Mouse (Mus musculus): ENCODE measurements around the gene Mob1b. TPM values are rescaled to one million over a fixed set of nuclear protein-coding genes. Genes with fewer than 3 reads are reported as not detected.

The Mob1b gene
- polyA plus RNA-seq, 1 experiment from 2014 or later: 16.0 TPM

DNA sequence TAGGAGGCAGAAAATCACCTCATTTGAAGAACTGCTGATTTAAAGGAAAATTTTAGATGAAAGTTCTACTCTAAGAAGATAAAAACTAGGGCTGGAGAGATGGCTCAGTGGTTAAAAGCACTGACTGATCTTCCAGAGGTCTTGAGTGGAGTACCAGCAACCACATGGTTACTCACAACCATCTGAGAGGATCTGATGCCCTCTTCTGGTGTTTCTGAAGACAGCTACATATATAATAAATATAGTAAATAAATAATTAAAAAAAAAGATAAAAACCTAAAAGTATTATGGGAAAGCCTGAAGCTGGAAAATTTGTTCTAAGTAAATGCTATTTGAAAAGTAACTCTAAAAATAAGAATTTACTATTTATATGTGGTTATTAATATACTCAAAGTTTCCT lies 27.6 kb upstream of the Mob1b start:
- no peak for ATAC-seq (replicated peaks; ENCODE audit: low FRiP score)

DNA sequence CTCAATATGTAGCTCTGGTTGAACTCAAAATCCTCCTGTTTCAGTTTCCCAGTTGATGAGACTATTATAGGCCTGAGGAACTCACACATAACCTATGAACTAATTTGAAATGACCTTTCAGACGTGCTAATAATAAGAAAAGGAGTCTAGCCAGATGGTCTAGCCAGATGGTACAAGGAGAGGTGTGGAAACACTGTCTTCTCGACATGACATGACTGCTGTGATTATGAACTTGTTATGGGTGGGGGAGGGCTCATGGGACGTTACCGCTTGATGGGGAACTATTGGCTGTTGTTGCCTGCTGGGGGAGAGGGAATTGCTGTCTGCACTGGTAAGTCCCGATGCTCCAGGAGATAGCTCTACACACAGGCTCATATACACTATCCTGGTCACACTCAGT lies 23.4 kb upstream of the Mob1b start:
- H3K4me1 ChIP-seq (replicated peaks; ENCODE audit: control insufficient read depth, insufficient read depth, low read length): no peaks in the 10 kb centered on the region; the same call in 1 of the 2 replicates
- no peak overlapping the region for H3K9ac ChIP-seq (ENCODE audit: low read depth, low read length)
- H3K4me3 ChIP-seq (ENCODE audit: low read depth, low read length): no peak overlapping the region
- DNase-seq (ENCODE audit: low spot score): no peak
- H3K4me2 ChIP-seq: no peak overlapping the region
- H3K27me3 ChIP-seq (replicated peaks; ENCODE audit: control insufficient read depth, insufficient read depth, low read length): no peaks in the 10 kb centered on the region
- 84% methylated on average over 5 of the region's 5 CpGs for WGBS
- H3K9me3 ChIP-seq (ENCODE audit: control insufficient read depth, low read length): no peaks in the 10 kb centered on the region
- H3K36me3 ChIP-seq (ENCODE audit: control insufficient read depth, insufficient read depth, low read length): no peaks in the 10 kb centered on the region
- H3K27ac ChIP-seq (ENCODE audit: low read depth, low read length): no peak overlapping the region
- ATAC-seq (replicated peaks; ENCODE audit: low FRiP score): no peak

More for the DNA sequence above, 27.6 kb upstream of the Mob1b start:
- H3K36me3 ChIP-seq (ENCODE audit: control insufficient read depth, insufficient read depth, low read length): no peaks in the 10 kb centered on the region
- no peak for DNase-seq (ENCODE audit: low spot score)
- H3K4me3 ChIP-seq (ENCODE audit: low read depth, low read length): no peak overlapping the region
- H3K9ac ChIP-seq (ENCODE audit: low read depth, low read length): no peak overlapping the region
- H3K4me1 ChIP-seq (replicated peaks; ENCODE audit: control insufficient read depth, insufficient read depth, low read length): no peaks in the 10 kb centered on the region
- H3K27ac ChIP-seq (ENCODE audit: low read depth, low read length): no peak overlapping the region
- no peak overlapping the region for H3K4me2 ChIP-seq
- no peaks in the 10 kb centered on the region for H3K27me3 ChIP-seq (replicated peaks; ENCODE audit: control insufficient read depth, insufficient read depth, low read length)
- no peaks in the 10 kb centered on the region for H3K9me3 ChIP-seq (ENCODE audit: control insufficient read depth, low read length)

DNA sequence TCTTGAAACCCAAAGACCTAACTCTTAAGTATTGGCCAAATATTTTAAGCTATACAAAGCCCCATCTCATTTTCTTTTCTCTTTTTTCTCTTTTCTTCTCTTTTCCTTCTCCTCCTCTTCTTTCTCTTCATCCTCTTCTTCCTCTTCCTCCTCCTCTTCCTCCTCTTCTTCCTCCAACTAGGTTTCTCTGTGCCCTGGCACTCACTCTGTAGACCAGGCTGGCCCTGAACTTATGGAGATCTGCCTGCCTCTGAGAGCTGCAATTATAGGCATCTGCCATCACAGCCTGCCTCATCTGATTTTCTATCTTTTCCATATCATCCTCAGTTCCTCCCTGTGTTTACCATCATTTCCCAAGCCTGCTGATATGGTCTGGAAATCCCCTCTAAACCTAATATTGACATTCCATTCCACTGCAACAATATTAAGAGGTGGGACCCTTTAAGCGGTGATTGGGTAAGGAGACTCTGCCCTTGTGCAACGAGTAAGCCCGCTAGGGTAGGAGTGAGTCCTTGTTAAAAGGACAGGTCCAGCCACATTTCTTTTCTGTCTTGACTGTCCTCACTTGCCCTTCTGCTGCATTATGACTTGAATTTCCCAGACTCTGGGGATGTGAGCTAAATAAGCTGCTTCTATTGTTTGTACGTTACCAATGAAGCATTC lies 21.3 kb upstream of the Mob1b start:
- H3K9me3 ChIP-seq (ENCODE audit: control insufficient read depth, low read length): no peaks in the 10 kb centered on the region
- no peaks in the 10 kb centered on the region; the same call in 1 of the 2 replicates for H3K4me1 ChIP-seq (replicated peaks; ENCODE audit: control insufficient read depth, insufficient read depth, low read length)
- H3K27ac ChIP-seq (ENCODE audit: low read depth, low read length): no peak overlapping the region
- DNase-seq (ENCODE audit: low spot score) (no peak), ATAC-seq (replicated peaks; ENCODE audit: low FRiP score) (no peak)
- H3K27me3 ChIP-seq (replicated peaks; ENCODE audit: control insufficient read depth, insufficient read depth, low read length): no peaks in the 10 kb centered on the region
- no peak overlapping the region for H3K4me2 ChIP-seq
- 71% methylated on average over 4 of the region's 4 CpGs for WGBS
- H3K4me3 ChIP-seq (ENCODE audit: low read depth, low read length): no peak overlapping the region
- no peaks in the 10 kb centered on the region for H3K36me3 ChIP-seq (ENCODE audit: control insufficient read depth, insufficient read depth, low read length)
- no peak overlapping the region for H3K9ac ChIP-seq (ENCODE audit: low read depth, low read length)

DNA sequence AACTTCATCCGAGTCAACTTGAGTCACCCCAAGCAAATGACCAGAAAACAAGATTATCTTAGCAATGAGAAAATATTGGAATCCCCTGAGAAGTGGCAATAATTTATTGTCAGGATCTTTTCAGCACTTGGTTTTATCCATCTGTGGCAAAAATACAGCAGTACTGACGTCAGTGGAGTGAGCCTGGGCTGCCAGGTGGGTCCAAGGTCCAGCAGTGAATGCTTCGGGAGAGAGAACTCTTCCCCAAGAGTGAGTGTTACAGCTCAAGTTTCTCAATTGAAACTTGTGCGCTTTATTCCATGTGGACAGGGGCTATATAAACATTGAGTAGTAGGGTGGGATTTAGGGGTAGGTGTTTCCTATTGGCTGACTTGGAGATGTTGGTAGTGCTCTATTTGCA lies 18.6 kb upstream of the Mob1b start:
- Histone ChIP-seq H3K4me1 (replicated peaks; ENCODE audit: control insufficient read depth, insufficient read depth, low read length) (no peaks in the 10 kb centered on the region; the same call in 1 of the 2 replicates), H3K27me3 (replicated peaks; ENCODE audit: control insufficient read depth, insufficient read depth, low read length) (no peaks in the 10 kb centered on the region), H3K9me3 (ENCODE audit: control insufficient read depth, low read length) (no peaks in the 10 kb centered on the region), H3K27ac (ENCODE audit: low read depth, low read length) (no peak overlapping the region), H3K4me2 (no peak overlapping the region), H3K36me3 (ENCODE audit: control insufficient read depth, insufficient read depth, low read length) (no peaks in the 10 kb centered on the region), H3K9ac (ENCODE audit: low read depth, low read length) (no peak overlapping the region), H3K4me3 (ENCODE audit: low read depth, low read length) (no peak overlapping the region)
- 67% methylated on average over 4 of the region's 4 CpGs for WGBS
- DNase-seq (ENCODE audit: low spot score) (no peak), ATAC-seq (replicated peaks; ENCODE audit: low FRiP score) (no peak; the same call in 1 of the 2 replicates)

DNA sequence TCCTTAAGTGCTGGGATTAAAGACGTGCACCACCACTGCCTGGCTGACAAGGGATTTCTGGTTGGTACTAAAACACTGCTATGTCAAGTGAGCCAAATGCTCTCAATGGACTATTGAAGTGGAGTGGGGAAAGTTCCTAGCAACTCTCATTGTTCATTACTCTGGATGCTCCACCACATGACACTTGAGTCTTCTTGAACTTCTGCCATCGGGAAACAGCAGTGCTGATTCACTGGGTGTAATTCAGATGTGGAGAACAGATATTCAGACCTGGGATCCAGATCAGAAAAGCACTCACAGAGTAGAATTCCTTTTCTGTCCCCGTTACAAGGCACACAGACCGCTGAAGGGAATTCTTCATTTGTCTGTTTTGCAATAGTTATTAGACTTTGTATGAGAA lies 17.1 kb upstream of the Mob1b start:
- Histone ChIP-seq H3K4me3 (ENCODE audit: low read depth, low read length) (no peak overlapping the region), H3K36me3 (ENCODE audit: control insufficient read depth, insufficient read depth, low read length) (no peaks in the 10 kb centered on the region), H3K27ac (ENCODE audit: low read depth, low read length) (no peak overlapping the region), H3K9ac (ENCODE audit: low read depth, low read length) (no peak overlapping the region), H3K9me3 (ENCODE audit: control insufficient read depth, low read length) (no peaks in the 10 kb centered on the region), H3K4me2 (no peak overlapping the region), H3K4me1 (replicated peaks; ENCODE audit: control insufficient read depth, insufficient read depth, low read length) (no peaks in the 10 kb centered on the region; the same call in 1 of the 2 replicates), H3K27me3 (replicated peaks; ENCODE audit: control insufficient read depth, insufficient read depth, low read length) (no peaks in the 10 kb centered on the region)
- DNase-seq (ENCODE audit: low spot score) (no peak), ATAC-seq (replicated peaks; ENCODE audit: low FRiP score) (no peak)
- WGBS: 80% methylated on average over 4 of the region's 4 CpGs

DNA sequence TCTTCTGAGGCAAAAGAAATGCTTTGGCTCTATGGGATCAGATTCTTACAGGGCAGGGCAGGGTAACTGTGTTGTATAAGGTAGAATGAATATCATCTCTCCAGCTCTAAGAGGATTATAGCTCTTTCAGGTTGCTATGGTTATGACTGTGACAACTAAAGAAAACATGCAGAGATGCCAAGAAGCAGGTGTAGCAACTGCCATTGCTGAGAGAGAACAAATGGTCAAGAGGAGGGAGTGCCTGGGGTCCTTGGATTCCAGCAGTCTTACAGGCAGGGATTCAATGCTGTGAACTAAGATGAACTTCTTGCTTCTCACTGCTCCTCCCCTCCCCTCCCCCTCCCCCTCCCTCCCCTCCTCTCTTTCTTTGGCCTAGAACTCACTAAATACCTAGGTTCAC lies 9.5 kb upstream of the Mob1b start:
- H3K9me3 ChIP-seq (ENCODE audit: control insufficient read depth, low read length): no peaks in the 10 kb centered on the region
- no peak overlapping the region for H3K27ac ChIP-seq (ENCODE audit: low read depth, low read length)
- no peak for ATAC-seq (replicated peaks; ENCODE audit: low FRiP score)
- no peak overlapping the region for H3K4me2 ChIP-seq
- H3K4me3 ChIP-seq (ENCODE audit: low read depth, low read length): no peak overlapping the region
- H3K9ac ChIP-seq (ENCODE audit: low read depth, low read length): no peak overlapping the region
- H3K4me1 ChIP-seq (replicated peaks; ENCODE audit: control insufficient read depth, insufficient read depth, low read length): no peaks in the 10 kb centered on the region
- H3K36me3 ChIP-seq (ENCODE audit: control insufficient read depth, insufficient read depth, low read length): no peaks in the 10 kb centered on the region
- DNase-seq (ENCODE audit: low spot score): no peak
- H3K27me3 ChIP-seq (replicated peaks; ENCODE audit: control insufficient read depth, insufficient read depth, low read length): no peaks in the 10 kb centered on the region

DNA sequence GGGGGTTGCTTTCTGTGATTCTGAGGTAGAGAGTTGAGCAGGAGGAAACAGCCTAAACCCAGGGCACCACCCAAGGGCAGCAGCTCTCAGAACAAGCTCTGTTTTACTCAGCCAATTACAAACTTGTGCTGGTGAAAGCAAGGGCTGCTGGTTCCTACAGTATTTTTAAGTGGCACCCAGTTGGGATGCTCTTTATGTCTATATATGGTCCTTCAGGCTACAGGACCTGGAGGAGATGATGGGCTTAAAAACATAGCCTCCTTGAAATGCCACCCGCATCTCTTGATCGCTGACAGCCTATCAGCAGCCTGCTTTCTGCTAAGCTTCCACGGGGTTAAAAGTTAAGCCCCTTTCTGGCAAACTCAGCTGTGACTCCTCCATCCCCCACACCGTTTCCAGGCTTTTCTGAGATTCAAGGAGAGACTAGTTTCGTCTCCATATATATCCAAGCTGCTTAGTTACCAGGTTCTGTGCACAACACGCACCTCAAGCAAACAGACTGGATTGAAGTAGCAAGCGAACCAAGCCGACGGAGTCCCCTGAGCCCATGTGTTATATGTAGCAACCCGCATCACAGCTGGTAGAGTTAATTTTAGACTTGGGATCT lies 8.9 kb upstream of the Mob1b start:
- H3K27me3 ChIP-seq (replicated peaks; ENCODE audit: control insufficient read depth, insufficient read depth, low read length): no peaks in the 10 kb centered on the region
- no peaks in the 10 kb centered on the region for H3K36me3 ChIP-seq (ENCODE audit: control insufficient read depth, insufficient read depth, low read length)
- no peak for DNase-seq (ENCODE audit: low spot score)
- WGBS: 48% methylated on average over 10 of the region's 10 CpGs
- H3K27ac ChIP-seq (ENCODE audit: low read depth, low read length): no peak overlapping the region
- no peak overlapping the region for H3K4me3 ChIP-seq (ENCODE audit: low read depth, low read length)
- no peak for ATAC-seq (replicated peaks; ENCODE audit: low FRiP score)
- no peak overlapping the region for H3K9ac ChIP-seq (ENCODE audit: low read depth, low read length)
- no peaks in the 10 kb centered on the region for H3K4me1 ChIP-seq (replicated peaks; ENCODE audit: control insufficient read depth, insufficient read depth, low read length)
- H3K4me2 ChIP-seq: no peak overlapping the region
- no peaks in the 10 kb centered on the region for H3K9me3 ChIP-seq (ENCODE audit: control insufficient read depth, low read length)

DNA sequence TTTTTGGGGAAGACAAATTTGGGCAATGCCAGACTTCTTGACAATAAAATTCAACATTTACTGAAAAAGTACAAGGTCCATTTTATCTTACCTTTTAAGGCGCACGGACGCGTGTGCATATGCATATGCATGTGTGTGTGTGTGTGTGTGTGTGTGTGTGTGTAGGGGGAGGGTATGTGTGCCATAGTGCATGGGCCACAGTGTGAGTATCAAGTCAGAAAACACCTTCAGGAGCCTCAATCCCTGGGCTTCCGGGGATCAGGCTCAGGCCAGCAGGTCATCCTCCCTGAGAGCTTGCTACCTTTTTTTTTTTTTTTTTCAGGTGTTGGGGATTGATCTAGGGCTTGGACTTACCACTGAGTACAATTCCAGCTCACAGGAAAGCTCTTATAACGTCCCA lies 8.3 kb upstream of the Mob1b start:
- no peak overlapping the region for H3K9ac ChIP-seq (ENCODE audit: low read depth, low read length)

DNA sequence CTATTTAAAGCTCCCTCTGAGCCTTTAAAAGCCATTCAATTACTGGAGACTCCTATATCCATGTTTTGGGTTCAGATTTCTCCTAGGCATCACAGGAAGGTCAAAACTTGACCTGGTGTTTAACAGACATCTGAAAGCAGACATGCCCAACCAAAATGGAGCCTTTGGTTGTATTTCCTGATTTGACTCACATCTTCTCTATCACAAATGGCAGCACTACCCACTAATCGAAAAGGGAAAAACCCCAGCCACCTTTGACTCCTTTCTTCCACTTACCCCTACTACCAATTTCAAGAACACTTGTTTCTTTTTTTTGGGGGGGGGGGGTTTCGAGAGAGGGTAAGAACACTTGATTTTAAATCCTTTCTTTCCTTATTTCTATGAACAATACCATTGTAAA lies 3.7 kb upstream of the Mob1b start:
- Histone ChIP-seq H3K27me3 (replicated peaks; ENCODE audit: control insufficient read depth, insufficient read depth, low read length) (no peaks in the 10 kb centered on the region), H3K4me1 (replicated peaks; ENCODE audit: control insufficient read depth, insufficient read depth, low read length) (peaks cover under 1% of the 10 kb centered on the region), H3K9ac (ENCODE audit: low read depth, low read length) (no peak overlapping the region), H3K4me2 (no peak overlapping the region), H3K36me3 (ENCODE audit: control insufficient read depth, insufficient read depth, low read length) (no peaks in the 10 kb centered on the region), H3K27ac (ENCODE audit: low read depth, low read length) (no peak overlapping the region), H3K4me3 (ENCODE audit: low read depth, low read length) (no peak overlapping the region), H3K9me3 (ENCODE audit: control insufficient read depth, low read length) (no peaks in the 10 kb centered on the region)
- 70% methylated on average over 2 of the region's 2 CpGs for WGBS
- DNase-seq (ENCODE audit: low spot score) (no peak), ATAC-seq (replicated peaks; ENCODE audit: low FRiP score) (no peak)

More for the DNA sequence above, 8.3 kb upstream of the Mob1b start:
- Histone ChIP-seq H3K9me3 (ENCODE audit: control insufficient read depth, low read length) (no peaks in the 10 kb centered on the region), H3K27me3 (replicated peaks; ENCODE audit: control insufficient read depth, insufficient read depth, low read length) (no peaks in the 10 kb centered on the region), H3K4me2 (no peak overlapping the region), H3K4me1 (replicated peaks; ENCODE audit: control insufficient read depth, insufficient read depth, low read length) (no peaks in the 10 kb centered on the region), H3K27ac (ENCODE audit: low read depth, low read length) (no peak overlapping the region), H3K4me3 (ENCODE audit: low read depth, low read length) (no peak overlapping the region), H3K36me3 (ENCODE audit: control insufficient read depth, insufficient read depth, low read length) (no peaks in the 10 kb centered on the region)
- no peak for DNase-seq (ENCODE audit: low spot score)
- WGBS: 76% methylated on average over 6 of the region's 6 CpGs
- ATAC-seq (replicated peaks; ENCODE audit: low FRiP score): no peak
